Mouse (Mus musculus) hindbrain, embryonic 11.5 days (tissue): ENCODE data around the gene Sumo2. TPM values are rescaled to one million over a fixed set of nuclear protein-coding genes. Genes with fewer than 3 reads are reported as not detected.
A peak's percentile ranks its signal among the peaks of the same experiment; 100 is the strongest.
"Not testable (repeated sequence)": the region's sequence is repeated elsewhere in the genome, so short reads cannot be mapped to it uniquely, and the experiment has no call there.

ENCODE experiments used
- ATAC-seq: fragments of 200-750 bp; cut with Nextera tagmentation; 2 replicates; pipeline ENCODE4 v1.8.0; 2017; ENCODE audit warnings: mild to moderate bottlenecking, moderate TSS enrichment, moderate library complexity; ENCODE audit not compliant: low FRiP score
- DNase-seq: peaks from one replicate; pipeline ENCODE4 v3.0.0-alpha.2; 2015; ENCODE audit warnings: low spot score
- H3K27ac ChIP-seq: fragments of 300-500 bp; sonication (generic); 2 replicates; pipeline ENCODE4 v1.5.1; 2014; ENCODE audit warnings: mild to moderate bottlenecking, low read depth, low read length
- H3K27me3 ChIP-seq: fragments of 300-500 bp; sonication (generic); 2 replicates; pipeline ENCODE4 v1.6.1; 2014; ENCODE audit warnings: mild to moderate bottlenecking, low read length, moderate library complexity, mixed read lengths; ENCODE audit not compliant: control insufficient read depth, insufficient read depth
- H3K36me3 ChIP-seq: fragments of 300-500 bp; sonication (generic); 2 replicates; pipeline ENCODE4 v1.6.1; 2014; ENCODE audit warnings: mild to moderate bottlenecking, low read length, moderate library complexity, mixed read lengths; ENCODE audit not compliant: control insufficient read depth, insufficient read depth
- H3K4me1 ChIP-seq: fragments of 300-500 bp; sonication (generic); replicated peaks from 2 replicates; pipeline ENCODE4 v1.6.1; 2014; ENCODE audit warnings: low read length, mixed read lengths; ENCODE audit not compliant: control insufficient read depth, insufficient read depth
- H3K4me2 ChIP-seq: fragments of 300-500 bp; sonication (generic); replicated peaks from 2 replicates; pipeline ENCODE4 v1.6.1; 2014; ENCODE audit warnings: mild to moderate bottlenecking, low read depth, low read length
- H3K4me3 ChIP-seq: fragments of 300-500 bp; sonication (generic); 2 replicates; pipeline ENCODE4 v1.5.1; 2014; ENCODE audit warnings: low read depth, low read length
- H3K9ac ChIP-seq: fragments of 300-500 bp; sonication (generic); 2 replicates; pipeline ENCODE4 v1.6.1; 2014; ENCODE audit warnings: low read depth, low read length
- H3K9me3 ChIP-seq: fragments of 300-500 bp; sonication (generic); 2 replicates; pipeline ENCODE4 v1.6.1; 2016; ENCODE audit warnings: low read length; ENCODE audit not compliant: control insufficient read depth
- WGBS: fragments of 180-500 bp; shearing (Covaris S2); extraction: QIAGEN DNeasy Blood & Tissue Kit; methylation state at CpG from one replicate; pipeline ENCODE4 v1.1.7; 2014; 5-methylcytosine and 5-hydroxymethylcytosine counted together
- polyA plus RNA-seq: library from polyadenylated mRNA; unstranded; fragments of >200 nt; fragmentation: Nextera tagmentation; extraction: Ambion mirVana; gene quantifications from 2 replicates; pipeline ENCODE4 v1.2.1, GENCODE M21; 2014

Gene Sumo2
- polyA plus RNA-seq, 1 experiment from 2014 or later: 1,523 TPM

- DNase-seq: no peak
- Histone ChIP-seq H3K4me1 (no peaks in the 10 kb centered on the region), H3K9me3 (no peaks in the 10 kb centered on the region), H3K27me3 (no peaks in the 10 kb centered on the region), H3K4me2 (no peak overlapping the region), H3K36me3 (no peaks in the 10 kb centered on the region), H3K9ac (no peak overlapping the region), H3K27ac (no peak overlapping the region), H3K4me3 (no peak overlapping the region)
- no peak for ATAC-seq
- 80% methylated on average over 17 of the region's 17 CpGs for WGBS
Observed at GRCm38 (mm10) chr11:115555717-115556116, 19.6 kb upstream of the Sumo2 start.

GRCm38 (mm10) chr11:115552783-115553182, 16.7 kb upstream of the Sumo2 start:
- 63% methylated on average over 4 of the region's 4 CpGs for WGBS
- H3K4me2 ChIP-seq: no peak overlapping the region
- no peaks in the 10 kb centered on the region for H3K36me3 ChIP-seq
- ATAC-seq: no peak
- no peak for DNase-seq
- H3K9ac ChIP-seq: no peak overlapping the region
- no peaks in the 10 kb centered on the region for H3K27me3 ChIP-seq
- no peak overlapping the region for H3K4me3 ChIP-seq
- no peak overlapping the region for H3K27ac ChIP-seq
- H3K9me3 ChIP-seq: no peaks in the 10 kb centered on the region
- H3K4me1 ChIP-seq: no peaks in the 10 kb centered on the region

- Histone ChIP-seq H3K9ac (no peak overlapping the region), H3K4me2 (no peak overlapping the region), H3K27ac (no peak overlapping the region), H3K9me3 (no peaks in the 10 kb centered on the region), H3K36me3 (no peaks in the 10 kb centered on the region), H3K4me3 (no peak overlapping the region), H3K4me1 (no peaks in the 10 kb centered on the region), H3K27me3 (no peaks in the 10 kb centered on the region)
- WGBS: 84% methylated on average over 4 of the region's 4 CpGs
- DNase-seq (no peak), ATAC-seq (no peak)
Observed at GRCm38 (mm10) chr11:115543571-115543970, 7.5 kb upstream of the Sumo2 start.

GRCm38 (mm10) chr11:115538045-115538444, 2.0 kb upstream of the Sumo2 start:
- DNase-seq (no peak), ATAC-seq (no peak)
- H3K4me3 ChIP-seq: no peak overlapping the region
- H3K4me2 ChIP-seq: no peak overlapping the region
- no peaks in the 10 kb centered on the region for H3K4me1 ChIP-seq
- H3K36me3 ChIP-seq: peaks cover 3% of the 10 kb centered on the region
- H3K27me3 ChIP-seq: no peaks in the 10 kb centered on the region
- no peaks in the 10 kb centered on the region for H3K9me3 ChIP-seq
- no peak overlapping the region for H3K27ac ChIP-seq
- WGBS: 68% methylated on average over 2 of the region's 2 CpGs
- H3K9ac ChIP-seq: no peak overlapping the region

GRCm38 (mm10) chr11:115536856-115537568, 936 bp upstream of the Sumo2 start:
- Histone ChIP-seq H3K4me2 (peak overlapping the region; percentile 12; the same call in 1 of the 2 replicates), H3K9me3 (no peaks in the 10 kb centered on the region), H3K36me3 (peaks cover 8% of the 10 kb centered on the region), H3K4me1 (no peaks in the 10 kb centered on the region), H3K27me3 (no peaks in the 10 kb centered on the region), H3K4me3 (peak overlapping the region; percentile 94), H3K27ac (peak overlapping the region; percentile 100), H3K9ac (peak overlapping the region; percentile 97; the same call in 1 of the 2 replicates)
- 84% methylated on average over 10 of the region's 10 CpGs for WGBS
- ATAC-seq (no peak), DNase-seq (no peak)

GRCm38 (mm10) chr11:115535401-115536037, 557 bp downstream of the Sumo2 start:
- Histone ChIP-seq H3K36me3 (peaks cover 10% of the 10 kb centered on the region), H3K4me1 (no peaks in the 10 kb centered on the region), H3K4me2 (peak overlapping the region; percentile 70), H3K27ac (peak overlapping the region; percentile 100), H3K9me3 (no peaks in the 10 kb centered on the region), H3K4me3 (peak overlapping the region; percentile 94), H3K27me3 (no peaks in the 10 kb centered on the region), H3K9ac (peak overlapping the region; percentile 97)
- ATAC-seq (peak; percentile 74), DNase-seq (peak; percentile 78)
- WGBS: 0% methylated on average over 42 of the region's 84 CpGs

- no peaks in the 10 kb centered on the region for H3K9me3 ChIP-seq
- 9% methylated on average over 11 of the region's 11 CpGs for WGBS
- H3K4me1 ChIP-seq: no peaks in the 10 kb centered on the region
- H3K4me2 ChIP-seq: peak overlapping the region; percentile 70
- H3K27ac ChIP-seq: peak overlapping the region; percentile 100
- peaks cover 13% of the 10 kb centered on the region for H3K36me3 ChIP-seq
- no peak for DNase-seq
- H3K27me3 ChIP-seq: no peaks in the 10 kb centered on the region
- peak overlapping the region; percentile 94 for H3K4me3 ChIP-seq
- peak overlapping the region; percentile 97 for H3K9ac ChIP-seq
- ATAC-seq: no peak
Observed at GRCm38 (mm10) chr11:115534759-115535371, 1.2 kb downstream of the Sumo2 start.

- not testable (repeated sequence) for H3K4me2 ChIP-seq, H3K27ac ChIP-seq, ATAC-seq, DNase-seq, H3K9ac ChIP-seq, H3K4me1 ChIP-seq, H3K9me3 ChIP-seq, H3K4me3 ChIP-seq, H3K27me3 ChIP-seq
- 89% methylated on average over 3 of the region's 3 CpGs for WGBS
- H3K36me3 ChIP-seq: peaks cover 17% of the 10 kb centered on the region; the same call in 1 of the 2 replicates
Observed at GRCm38 (mm10) chr11:115526446-115526845, 9.6 kb downstream of the Sumo2 start.
